Mouse (Mus musculus): Measurements from ENCODE around the gene Olfr191.
"Not testable (repeated sequence)": the region's sequence is repeated elsewhere in the genome, so short reads cannot be mapped to it uniquely, and the experiment has no call there.

Gene Olfr191

DNA sequence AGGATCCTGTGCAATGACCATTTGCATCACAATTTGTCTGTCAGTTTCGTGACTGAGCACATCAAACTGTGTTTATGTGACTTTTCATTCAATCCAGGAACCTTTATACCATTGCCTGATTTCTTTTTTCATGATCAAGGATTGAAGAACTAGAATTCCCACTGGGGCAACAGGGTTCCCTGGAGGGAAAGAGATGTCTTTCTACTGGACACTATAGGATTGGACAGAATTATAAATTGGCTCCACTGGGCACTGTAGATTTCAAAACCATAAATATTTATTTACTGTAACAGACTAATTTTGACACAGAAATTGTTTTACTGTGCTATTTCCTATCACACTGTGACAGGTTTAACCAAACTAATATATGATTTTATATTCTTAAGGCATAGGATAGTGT lies at the start of gene Olfr191:
Gene Olfr191, minus strand, starts transcription at position 101 of the 400 bp plus-strand sequence.
- CTCF ChIA-PET, POLR2A ChIA-PET: not testable (repeated sequence)

DNA sequence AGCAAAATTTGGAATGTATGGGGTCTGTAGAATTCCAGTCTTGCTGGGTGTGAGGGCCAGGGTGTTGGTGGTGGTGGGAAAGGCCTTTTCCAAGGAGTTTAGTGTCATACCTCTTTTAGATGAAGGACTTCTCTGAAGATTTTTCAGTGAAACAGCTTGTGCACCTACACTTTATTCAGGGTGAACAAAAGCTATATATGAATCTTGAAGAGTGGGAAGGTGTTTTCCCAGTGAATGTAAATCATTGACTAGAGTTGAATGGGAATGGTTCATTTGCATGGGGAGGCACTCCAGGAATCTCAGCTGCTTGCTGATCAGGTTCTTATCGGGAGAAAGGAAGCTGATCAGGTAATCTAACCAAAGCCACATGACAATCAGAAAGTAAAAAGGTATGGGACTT lies 41.1 kb upstream of the Olfr191 start:
- CTCF ChIA-PET, result no interaction called here

GRCm38 (mm10) chr16:59120969-59121368 lies 31.3 kb upstream of the Olfr191 start, which contains the start of gene Olfr194:
Olfr194 (minus strand) TSS chr16:59121069.
- CTCF ChIA-PET, result no interaction called here
- POLR2A ChIA-PET, result no interaction called here

More for the DNA sequence above, 41.1 kb upstream of the Olfr191 start:
- POLR2A ChIA-PET, result no interaction called here

DNA sequence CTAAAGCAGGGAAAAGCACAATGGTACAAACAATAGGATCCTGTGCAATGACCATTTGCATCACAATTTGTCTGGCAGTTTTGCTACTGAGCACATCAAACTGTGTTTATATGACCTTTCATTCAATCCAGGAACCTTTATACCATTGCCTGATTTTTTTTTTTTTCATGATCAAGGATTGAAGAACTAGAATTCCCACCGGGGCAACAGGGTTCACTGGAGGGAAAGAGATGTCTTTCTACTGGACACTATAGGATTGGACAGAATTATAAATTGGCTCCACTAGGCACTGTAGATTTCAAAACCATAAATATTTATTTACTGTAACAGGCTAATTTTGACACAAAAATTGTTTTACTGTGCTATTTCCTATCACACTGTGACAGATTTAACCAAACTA lies 22.2 kb upstream of the Olfr191 start, which contains the start of gene Olfr193:
Gene Olfr193, minus strand, starts transcription at position 101 of the 400 bp plus-strand sequence.
- CTCF ChIA-PET, result no interaction called here
- POLR2A ChIA-PET, result no interaction called here

- POLR2A ChIA-PET, result interaction anchor here in 1 of 4 experiments (0.7 kb wide), 1 partner anchor 757 kb away, joined by 5 read pairs; no protein-coding TSS in a partner anchor
- CTCF ChIA-PET, result not testable (repeated sequence)
Observed at GRCm38 (mm10) chr16:59108522-59108921, 18.9 kb upstream of the Olfr191 start.

DNA sequence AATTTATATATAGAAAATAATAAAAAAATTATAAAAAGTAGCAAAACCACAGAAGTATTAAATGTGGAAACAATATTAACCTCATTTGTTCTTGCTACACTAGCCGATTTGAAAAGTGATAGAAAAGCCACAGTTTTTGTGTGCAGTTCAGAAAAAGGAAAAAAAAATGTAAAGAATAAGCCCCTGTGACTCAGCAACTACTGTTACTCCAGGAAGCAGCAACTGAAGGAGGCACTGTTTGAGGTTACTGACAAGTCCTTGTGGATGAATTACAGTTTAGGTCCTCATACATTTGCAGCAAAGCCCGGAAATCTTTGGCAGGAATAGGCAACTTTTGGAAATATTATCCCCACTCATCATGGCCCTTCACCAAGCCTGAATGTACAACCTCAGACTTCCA lies 15.7 kb upstream of the Olfr191 start:
- ChIA-PET POLR2A (no interaction called here), CTCF (no interaction called here)

- POLR2A ChIA-PET, CTCF ChIA-PET: not testable (repeated sequence)
Observed at GRCm38 (mm10) chr16:59081113-59081512, 8.5 kb downstream of the Olfr191 start.

GRCm38 (mm10) chr16:59077905-59078304 lies 11.7 kb downstream of the Olfr191 start, which contains the start of gene Olfr190:
Olfr190 (minus strand) TSS chr16:59078005.
- POLR2A ChIA-PET, result no interaction called here
- CTCF ChIA-PET, result no interaction called here

DNA sequence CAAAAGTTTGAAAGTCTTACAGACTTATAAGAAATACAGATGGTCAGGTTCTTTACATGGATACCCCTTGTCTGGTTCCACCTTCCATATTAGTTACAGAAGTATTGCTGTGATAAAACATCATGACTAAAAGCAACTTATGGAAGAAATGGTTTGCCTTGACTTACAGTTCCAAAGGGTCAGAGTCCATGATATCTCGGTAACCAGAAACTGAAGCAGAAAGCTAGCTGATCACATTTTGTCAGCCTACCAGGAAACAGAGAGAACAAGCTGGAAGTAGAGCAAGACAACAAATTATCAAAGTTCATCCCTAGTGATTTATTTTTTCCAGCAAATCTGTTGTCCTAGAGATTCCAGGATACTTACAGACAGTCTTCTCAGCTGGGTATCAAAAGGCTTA lies 16.1 kb downstream of the Olfr191 start:
- ChIA-PET POLR2A (no interaction called here), CTCF (no interaction called here)

DNA sequence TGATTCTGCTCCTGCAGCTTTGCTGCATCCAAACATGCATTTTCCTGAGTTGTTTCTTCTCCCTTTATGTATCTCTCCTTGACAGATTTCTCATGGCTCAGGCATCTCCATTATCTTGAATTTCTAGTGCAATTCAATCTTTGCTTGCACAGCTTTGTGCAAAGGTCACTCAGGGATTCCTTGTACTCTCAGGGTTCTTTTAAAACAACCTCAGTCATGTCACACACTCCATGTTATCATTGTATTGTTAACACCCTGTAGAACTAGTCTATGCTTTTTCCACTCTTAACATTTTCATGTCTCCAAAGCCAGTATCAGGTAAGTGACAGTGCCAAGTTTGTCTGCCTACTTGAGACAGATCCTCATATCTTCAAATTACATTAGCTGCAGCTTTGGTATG lies 17.9 kb downstream of the Olfr191 start:
- CTCF ChIA-PET, result no interaction called here
- POLR2A ChIA-PET, result no interaction called here

- POLR2A ChIA-PET, result not testable (repeated sequence)
Observed at GRCm38 (mm10) chr16:59062411-59062810, 27.2 kb downstream of the Olfr191 start.

DNA sequence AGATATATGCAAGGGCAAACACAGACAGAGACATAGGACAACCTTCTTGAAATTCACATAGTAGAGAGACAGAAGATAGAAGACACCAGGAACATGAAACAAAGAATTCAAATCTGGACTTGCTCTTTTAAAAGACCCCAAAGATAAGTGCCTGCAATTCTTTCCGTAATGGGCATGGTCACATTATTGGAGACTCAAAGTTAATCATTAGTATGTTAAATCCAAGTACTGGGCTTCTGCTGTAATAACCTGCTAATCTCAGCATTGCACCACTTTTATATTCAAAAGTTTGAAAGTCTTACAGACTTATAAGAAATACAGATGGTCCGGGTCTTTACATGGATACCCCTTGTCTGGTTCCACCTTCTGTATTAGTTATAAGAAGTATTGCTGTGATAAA lies 40.3 kb downstream of the Olfr191 start:
- POLR2A ChIA-PET, result not testable (repeated sequence)

More at GRCm38 (mm10) chr16:59062411-59062810, 27.2 kb downstream of the Olfr191 start:
- CTCF ChIA-PET, result not testable (repeated sequence)

GRCm38 (mm10) chr16:59048860-59049259 lies 40.8 kb downstream of the Olfr191 start:
- ChIA-PET CTCF (no interaction called here), POLR2A (no interaction called here)

More for the DNA sequence above, 40.3 kb downstream of the Olfr191 start:
- CTCF ChIA-PET, result not testable (repeated sequence)

DNA sequence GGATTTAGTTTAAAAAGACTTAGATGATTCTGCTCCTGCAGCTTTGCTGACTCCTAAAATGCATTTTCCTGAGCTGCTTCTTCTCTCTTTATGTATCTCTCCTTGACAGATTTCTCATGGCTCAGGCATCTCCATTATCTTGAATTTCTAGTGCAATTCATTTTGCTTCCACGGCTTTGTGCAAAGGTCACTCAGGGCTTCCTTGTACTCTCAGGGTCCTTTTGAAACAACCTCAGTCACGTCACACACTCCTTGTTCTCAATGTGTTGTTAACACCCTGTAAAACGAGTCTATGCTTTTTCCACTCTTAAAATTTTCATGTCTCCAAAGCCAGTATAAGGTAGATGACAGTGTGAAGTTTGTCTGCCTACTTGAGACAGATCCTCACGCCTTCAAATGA lies 42.0 kb downstream of the Olfr191 start:
- POLR2A ChIA-PET, result no interaction called here

DNA sequence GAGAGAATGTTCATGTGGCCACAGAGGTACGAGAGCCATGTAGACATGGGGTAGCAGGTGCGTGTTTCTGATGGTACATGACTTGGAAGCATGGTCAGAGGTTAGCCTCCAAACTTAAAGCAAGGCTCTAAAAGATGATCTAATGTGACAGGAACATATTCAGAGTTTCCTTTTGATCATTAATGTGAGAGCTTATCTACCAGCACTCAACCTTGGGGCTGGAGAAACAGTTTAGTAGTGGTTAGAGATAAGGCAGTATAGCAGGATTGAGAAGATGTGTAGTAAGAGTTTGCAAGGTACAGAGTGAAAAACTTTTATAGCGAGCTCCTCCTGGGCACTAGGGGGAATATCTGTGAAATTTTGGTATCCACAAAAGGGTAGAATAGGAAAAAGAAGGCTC lies 43.8 kb downstream of the Olfr191 start:
- CTCF ChIA-PET, result no interaction called here
- POLR2A ChIA-PET, result no interaction called here

More for the DNA sequence above, 42.0 kb downstream of the Olfr191 start:
- CTCF ChIA-PET, result no interaction called here

- POLR2A ChIA-PET, result no interaction called here
- CTCF ChIA-PET, result no interaction called here
Observed at GRCm38 (mm10) chr16:59039710-59040109, 49.9 kb downstream of the Olfr191 start, which contains the start of gene Olfr187. Olfr187 (minus strand) TSS chr16:59039767.

Data from embryonic stem cell, embryonic (primary cell).